Mouse (Mus musculus) myocyte (in vitro differentiated cells): ENCODE data around the gene Il1rapl1. TPM values are rescaled to one million over a fixed set of nuclear protein-coding genes. Genes with fewer than 3 reads are reported as not detected.

Experiments
- H3K27me3 ChIP-seq: one replicate; pipeline ENCODE4 v1.6.1; 2011; ENCODE audit not compliant: control insufficient read depth, insufficient read depth, insufficient read length
- H3K36me3 ChIP-seq: one replicate; pipeline ENCODE4 v1.6.1; 2011; ENCODE audit not compliant: control insufficient read depth, insufficient read depth
- H3K4me2 ChIP-seq: one replicate; pipeline ENCODE4 v1.6.1; 2011; ENCODE audit warnings: low read depth, control low read depth
- H3K4me3 ChIP-seq: one replicate; pipeline ENCODE4 v1.5.1; 2011; ENCODE audit warnings: mild to moderate bottlenecking, control low read depth, moderate library complexity
- H3K79me2 ChIP-seq: one replicate; pipeline ENCODE4 v1.6.1; 2011; ENCODE audit not compliant: control insufficient read depth, insufficient read depth
- H3ac ChIP-seq: one replicate; pipeline ENCODE4 v1.6.1; 2011; ENCODE audit not compliant: control insufficient read depth, insufficient read length
- CEBPB ChIP-seq: IDR thresholded peaks from 2 replicates; pipeline ENCODE4 v1.6.1; 2011; ENCODE audit warnings: mild to moderate bottlenecking, moderate library complexity; ENCODE audit not compliant: poor library complexity, insufficient read depth, severe bottlenecking
- E2F4 ChIP-seq: IDR thresholded peaks from one replicate; pipeline ENCODE4 v1.6.1; 2011; ENCODE audit warnings: mild to moderate bottlenecking, control low read depth, moderate library complexity; ENCODE audit not compliant: insufficient read depth
- MAX ChIP-seq: IDR thresholded peaks from one replicate; pipeline ENCODE4 v1.6.1; 2011; ENCODE audit warnings: low read depth, mild to moderate bottlenecking, control low read depth
- MYOD1 ChIP-seq, 3 experiments: IDR thresholded peaks; one replicate each; pipeline ENCODE4 v1.6.1; 2011; ENCODE audit warnings: control low read depth in 2 of 3, low read depth in 2 of 3, mild to moderate bottlenecking in 2 of 3, moderate library complexity in 1 of 3; ENCODE audit not compliant: insufficient read length in 2 of 3, control insufficient read depth in 1 of 3
- MYOG ChIP-seq, 3 experiments: IDR thresholded peaks; one replicate each; pipeline ENCODE4 v1.6.1; 2011; ENCODE audit warnings: control low read depth in 2 of 3, low read depth in 2 of 3, mild to moderate bottlenecking in 2 of 3; ENCODE audit not compliant: insufficient read length in 2 of 3, control insufficient read depth in 1 of 3, insufficient read depth in 1 of 3
- POLR2A ChIP-seq: IDR thresholded peaks from one replicate; pipeline ENCODE4 v1.6.1; 2011; ENCODE audit warnings: low read depth, mild to moderate bottlenecking, control low read depth, moderate library complexity; ENCODE audit not compliant: insufficient read length
- POLR2AphosphoS2 ChIP-seq: IDR thresholded peaks from one replicate; pipeline ENCODE4 v1.6.1; 2011; ENCODE audit warnings: low read depth, control low read depth; ENCODE audit not compliant: insufficient read length
- REST ChIP-seq: IDR thresholded peaks from one replicate; pipeline ENCODE4 v1.6.1; 2011; ENCODE audit warnings: mild to moderate bottlenecking, control low read depth, moderate library complexity; ENCODE audit not compliant: insufficient read depth, insufficient read length
- SRF ChIP-seq: IDR thresholded peaks from one replicate; pipeline ENCODE4 v1.6.1; 2011; ENCODE audit warnings: low read depth; ENCODE audit not compliant: control insufficient read depth, insufficient read length
- TCF12 ChIP-seq: IDR thresholded peaks from one replicate; pipeline ENCODE4 v1.6.1; 2011; ENCODE audit warnings: mild to moderate bottlenecking, control low read depth; ENCODE audit not compliant: poor library complexity, insufficient read depth, severe bottlenecking
- TCF3 ChIP-seq: IDR thresholded peaks from one replicate; pipeline ENCODE4 v1.6.1; 2011; ENCODE audit warnings: low read depth, control low read depth; ENCODE audit not compliant: insufficient read length
- USF1 ChIP-seq: IDR thresholded peaks from one replicate; pipeline ENCODE4 v1.6.1; 2011; ENCODE audit warnings: low read depth, mild to moderate bottlenecking, control low read depth, moderate library complexity
- polyA plus RNA-seq: library from polyadenylated mRNA; unstranded; fragments of >200 nt; fragmentation: generic; extraction: Trizol; gene quantifications from one replicate; pipeline ENCODE4 v1.2.1, GENCODE M21; 2012; ENCODE audit warnings: missing spikeins

The Il1rapl1 gene
- polyA plus RNA-seq, 1 experiment, result not detected

DNA sequence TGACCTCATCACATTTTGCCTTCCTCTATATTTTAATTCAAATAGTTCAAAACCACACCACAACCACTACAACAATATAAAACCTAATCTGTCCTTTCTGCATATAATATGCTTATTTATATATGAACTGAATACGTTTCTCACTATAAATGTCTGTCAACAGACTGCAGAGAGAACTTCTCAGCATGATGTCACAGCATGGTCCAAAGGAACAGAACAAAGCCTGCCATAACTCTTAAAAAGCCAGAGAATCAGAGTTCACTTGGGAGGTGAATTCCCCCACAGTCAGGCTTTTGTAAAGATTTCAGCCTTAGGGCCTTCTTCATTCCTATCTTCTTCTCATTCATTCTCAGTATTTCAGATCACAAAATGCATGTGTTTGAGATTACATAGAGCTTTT lies 307.7 kb downstream of the Il1rapl1 start:
- TF ChIP-seq CEBPB, result no peak
- no peak for TF ChIP-seq POLR2A
- TF ChIP-seq E2F4, result no peak
- TF ChIP-seq POLR2AphosphoS2, result no peak
- no peak for TF ChIP-seq MAX
- TF ChIP-seq USF1, result no peak
- no peak for TF ChIP-seq MYOG (IDR thresholded peaks at IDR 0.05; ENCODE audit: control insufficient read depth in 1 of 3, insufficient read depth in 1 of 3, insufficient read length in 2 of 3, low read depth in 2 of 3)
- no peak for TF ChIP-seq REST
- no peak for TF ChIP-seq TCF3
- TF ChIP-seq SRF, result no peak
- no peak for TF ChIP-seq TCF12
- no peak for TF ChIP-seq MYOD1 (IDR thresholded peaks at IDR 0.05; ENCODE audit: control insufficient read depth in 1 of 3, insufficient read length in 2 of 3, low read depth in 2 of 3)
- H3ac ChIP-seq, result no peak overlapping the region
- no peak overlapping the region for H3K4me2 ChIP-seq
- no peak overlapping the region for H3K4me3 ChIP-seq
- H3K79me2 ChIP-seq, result no peaks in the 10 kb centered on the region
- no peaks in the 10 kb centered on the region for H3K27me3 ChIP-seq
- no peaks in the 10 kb centered on the region for H3K36me3 ChIP-seq

- TF ChIP-seq POLR2A, result no peak
- TF ChIP-seq TCF3, result no peak
- no peak for TF ChIP-seq POLR2AphosphoS2
- TF ChIP-seq CEBPB, result no peak
- no peaks in the 10 kb centered on the region for H3K27me3 ChIP-seq
- H3K4me3 ChIP-seq, result no peak overlapping the region
- no peak overlapping the region for H3K4me2 ChIP-seq
- H3K36me3 ChIP-seq, result no peaks in the 10 kb centered on the region
- no peak overlapping the region for H3ac ChIP-seq
- H3K79me2 ChIP-seq, result no peaks in the 10 kb centered on the region
Observed at GRCm38 (mm10) chrX:87793011-87793410, 322.4 kb downstream of the Il1rapl1 start.

DNA sequence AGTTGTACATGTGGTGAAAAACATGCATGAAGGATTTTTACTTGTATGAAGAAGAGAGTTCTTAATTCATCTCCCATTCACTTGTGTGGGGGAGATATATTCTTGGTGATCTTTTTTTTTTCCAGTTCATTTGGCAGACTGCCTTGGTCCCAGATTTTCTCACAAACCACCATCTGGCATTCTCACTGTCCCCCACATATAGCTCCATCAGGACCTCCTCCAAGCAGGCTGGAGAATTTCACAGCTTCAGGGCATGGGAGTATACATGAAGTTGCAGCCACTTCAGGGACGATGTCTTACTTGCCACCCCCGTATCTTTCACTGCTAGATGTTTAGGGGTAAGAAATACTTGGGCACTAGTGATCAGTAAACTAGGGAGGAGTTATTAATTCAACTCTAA lies 404.9 kb downstream of the Il1rapl1 start:
- TF ChIP-seq MYOD1 (IDR thresholded peaks at IDR 0.05; ENCODE audit: control insufficient read depth in 1 of 3, insufficient read length in 2 of 3, low read depth in 2 of 3) (no peak), MAX (no peak), SRF (no peak), TCF3 (no peak), REST (no peak), POLR2A (no peak), TCF12 (no peak), CEBPB (no peak), USF1 (no peak), MYOG (IDR thresholded peaks at IDR 0.05; ENCODE audit: control insufficient read depth in 1 of 3, insufficient read depth in 1 of 3, insufficient read length in 2 of 3, low read depth in 2 of 3) (no peak), POLR2AphosphoS2 (no peak), E2F4 (no peak)
- no peak overlapping the region for H3K4me3 ChIP-seq
- H3ac ChIP-seq, result no peak overlapping the region
- H3K79me2 ChIP-seq, result no peaks in the 10 kb centered on the region
- no peak overlapping the region for H3K4me2 ChIP-seq
- no peaks in the 10 kb centered on the region for H3K36me3 ChIP-seq
- H3K27me3 ChIP-seq, result no peaks in the 10 kb centered on the region

DNA sequence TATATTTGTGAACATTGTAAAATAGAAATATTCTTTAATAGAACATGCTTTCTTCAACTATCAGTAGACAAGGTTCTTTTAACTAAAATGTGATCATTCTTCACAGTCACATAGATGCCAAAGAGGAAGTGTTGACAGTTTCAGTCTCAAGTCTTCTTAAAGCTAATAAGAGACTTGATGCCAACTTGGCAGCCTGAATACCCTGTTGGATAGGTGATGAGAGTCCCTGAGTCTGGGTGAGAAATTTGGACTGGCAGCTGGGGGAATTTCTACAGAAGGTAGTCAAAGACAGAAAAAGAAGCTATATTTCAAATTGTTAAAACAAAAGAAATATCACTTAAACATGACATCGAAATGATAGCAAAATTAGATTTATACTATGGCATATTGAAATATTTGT lies 451.6 kb downstream of the Il1rapl1 start:
- TF ChIP-seq POLR2AphosphoS2 (no peak), CEBPB (no peak), SRF (no peak), E2F4 (no peak), MYOG (IDR thresholded peaks at IDR 0.05; ENCODE audit: control insufficient read depth in 1 of 3, insufficient read depth in 1 of 3, insufficient read length in 2 of 3, low read depth in 2 of 3) (no peak), POLR2A (no peak)
- Histone ChIP-seq H3K79me2 (no peaks in the 10 kb centered on the region), H3ac (no peak overlapping the region), H3K4me3 (no peak overlapping the region), H3K4me2 (no peak overlapping the region), H3K27me3 (no peaks in the 10 kb centered on the region), H3K36me3 (no peaks in the 10 kb centered on the region)

GRCm38 (mm10) chrX:87655644-87656043 lies 459.8 kb downstream of the Il1rapl1 start:
- TF ChIP-seq USF1 (no peak), MAX (no peak), TCF12 (no peak), E2F4 (no peak), TCF3 (no peak), MYOD1 (IDR thresholded peaks at IDR 0.05; ENCODE audit: control insufficient read depth in 1 of 3, insufficient read length in 2 of 3, low read depth in 2 of 3) (no peak), MYOG (IDR thresholded peaks at IDR 0.05; ENCODE audit: control insufficient read depth in 1 of 3, insufficient read depth in 1 of 3, insufficient read length in 2 of 3, low read depth in 2 of 3) (no peak), CEBPB (no peak), REST (no peak), POLR2A (no peak), SRF (no peak), POLR2AphosphoS2 (no peak)
- H3ac ChIP-seq, result no peak overlapping the region

More at GRCm38 (mm10) chrX:87655644-87656043, 459.8 kb downstream of the Il1rapl1 start:
- Histone ChIP-seq H3K36me3 (no peaks in the 10 kb centered on the region), H3K27me3 (no peaks in the 10 kb centered on the region), H3K4me2 (no peak overlapping the region), H3K79me2 (no peaks in the 10 kb centered on the region), H3K4me3 (no peak overlapping the region)
